Mouse (Mus musculus) neural tube, embryonic 12.5 days (tissue): ENCODE measurements at regions not wholly inside any gene's neighbourhood (a gene's known extent, or its start where the extent isn't known, plus 50 kb on each side); places are given as distances from the start of the nearest gene placed in this dataset.

Experiments used
- ATAC-seq: fragments of 200-750 bp; cut with Nextera tagmentation; 2 replicates; pipeline ENCODE4 v1.8.0; 2017; ENCODE audit warnings: low read depth, mild to moderate bottlenecking, moderate TSS enrichment, moderate library complexity; ENCODE audit not compliant: low FRiP score
- H3K27ac ChIP-seq: fragments of 300-500 bp; sonication (generic); 2 replicates; pipeline ENCODE4 v1.5.1; 2016
- H3K27me3 ChIP-seq: fragments of 300-500 bp; sonication (generic); replicated peaks from 2 replicates; pipeline ENCODE4 v1.6.1; 2016; ENCODE audit warnings: mild to moderate bottlenecking
- H3K36me3 ChIP-seq: fragments of 300-500 bp; sonication (generic); 2 replicates; pipeline ENCODE4 v1.6.1; 2016; ENCODE audit warnings: mild to moderate bottlenecking
- H3K4me1 ChIP-seq: fragments of 300-500 bp; sonication (generic); 2 replicates; pipeline ENCODE4 v1.6.1; 2016
- H3K4me2 ChIP-seq: fragments of 300-500 bp; sonication (generic); replicated peaks from 2 replicates; pipeline ENCODE4 v1.6.1; 2016; ENCODE audit warnings: mild to moderate bottlenecking
- H3K4me3 ChIP-seq: fragments of 300-500 bp; sonication (generic); 2 replicates; pipeline ENCODE4 v1.5.1; 2016
- H3K9ac ChIP-seq: fragments of 300-500 bp; sonication (generic); 2 replicates; pipeline ENCODE4 v1.6.1; 2016; ENCODE audit warnings: mild to moderate bottlenecking
- H3K9me3 ChIP-seq: fragments of 300-500 bp; sonication (generic); 2 replicates; pipeline ENCODE4 v1.6.1; 2016; ENCODE audit warnings: mild to moderate bottlenecking
- WGBS: fragments of 180-500 bp; shearing (Covaris S2); methylation state at CpG from one replicate; pipeline ENCODE4 v1.1.7; 2016; 5-methylcytosine and 5-hydroxymethylcytosine counted together

GRCm38 (mm10) chr19:28205691-28206090 lies 194.7 kb upstream of the Rfx3 start:
- H3K4me3 ChIP-seq, result no peak overlapping the region
- WGBS, result 88% methylated on average over 4 of the region's 4 CpGs
- no peak overlapping the region for H3K27ac ChIP-seq
- no peaks in the 10 kb centered on the region for H3K9me3 ChIP-seq
- no peaks in the 10 kb centered on the region for H3K27me3 ChIP-seq
- H3K4me2 ChIP-seq, result no peak overlapping the region
- no peaks in the 10 kb centered on the region for H3K4me1 ChIP-seq
- H3K36me3 ChIP-seq, result no peaks in the 10 kb centered on the region
- H3K9ac ChIP-seq, result no peak overlapping the region
- ATAC-seq, result no peak

- ATAC-seq, result no peak
- Histone ChIP-seq H3K4me1 (no peaks in the 10 kb centered on the region), H3K36me3 (no peaks in the 10 kb centered on the region), H3K4me3 (no peak overlapping the region), H3K27me3 (no peaks in the 10 kb centered on the region), H3K9ac (no peak overlapping the region), H3K4me2 (no peak overlapping the region), H3K9me3 (no peaks in the 10 kb centered on the region), H3K27ac (no peak overlapping the region)
- 78% methylated on average over 3 of the region's 3 CpGs for WGBS
Observed at GRCm38 (mm10) chr19:28203719-28204118, 192.8 kb upstream of the Rfx3 start.

DNA sequence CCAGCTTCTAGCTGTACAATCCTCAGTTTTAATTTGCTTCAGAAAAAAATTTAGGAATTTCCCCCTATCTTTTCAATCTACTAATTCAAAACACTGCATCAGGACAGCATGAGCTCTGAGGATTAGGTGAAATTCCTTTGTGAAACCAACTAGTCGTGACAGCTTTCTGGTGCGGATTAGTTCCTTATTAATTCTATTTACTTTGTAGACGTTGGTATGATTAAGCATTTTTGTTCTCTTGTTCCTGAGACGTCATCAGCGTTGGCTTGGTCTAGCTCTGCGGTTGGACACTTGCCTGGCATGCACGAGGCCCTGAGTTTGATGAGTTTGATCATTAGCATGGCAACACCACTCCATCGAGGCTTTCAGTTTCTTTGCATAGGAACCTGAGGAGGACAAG lies 188.4 kb upstream of the Rfx3 start:
- ATAC-seq, result no peak
- Histone ChIP-seq H3K36me3 (no peaks in the 10 kb centered on the region), H3K9me3 (0 out of 2 replicates have a peak, but pooled peaks cover 4% of the 10 kb centered on the region), H3K9ac (no peak overlapping the region), H3K27ac (no peak overlapping the region), H3K4me1 (no peaks in the 10 kb centered on the region), H3K4me2 (no peak overlapping the region), H3K27me3 (no peaks in the 10 kb centered on the region), H3K4me3 (no peak overlapping the region)
- WGBS, result 86% methylated on average over 8 of the region's 8 CpGs

GRCm38 (mm10) chr19:28196881-28197280 lies 185.9 kb upstream of the Rfx3 start:
- Histone ChIP-seq H3K4me1 (no peaks in the 10 kb centered on the region), H3K9me3 (0 out of 2 replicates have a peak, but pooled peaks cover 4% of the 10 kb centered on the region), H3K27ac (no peak overlapping the region), H3K36me3 (no peaks in the 10 kb centered on the region), H3K4me2 (no peak overlapping the region), H3K4me3 (no peak overlapping the region), H3K9ac (no peak overlapping the region), H3K27me3 (no peaks in the 10 kb centered on the region)
- no peak for ATAC-seq
- 97% methylated on average over 5 of the region's 5 CpGs for WGBS

DNA sequence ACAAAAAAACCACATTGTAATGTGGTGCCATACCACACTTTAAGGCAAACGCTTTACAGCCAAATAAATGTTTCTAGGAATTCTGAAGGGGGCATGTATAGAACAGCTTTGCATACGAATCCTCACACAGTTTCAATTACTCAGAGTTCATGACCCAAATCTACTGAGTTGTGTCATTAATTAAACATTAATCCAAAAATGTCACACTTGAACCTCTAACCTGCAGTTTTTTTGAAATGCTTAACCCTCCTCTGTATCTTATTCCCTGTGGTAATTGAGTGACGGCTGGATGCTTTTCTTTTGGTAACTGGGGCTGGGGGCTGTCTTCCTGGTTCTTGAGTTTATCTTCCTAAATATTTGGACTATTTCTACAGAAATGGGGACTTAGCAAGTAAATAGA lies 181.3 kb upstream of the Rfx3 start:
- Histone ChIP-seq H3K4me3 (no peak overlapping the region), H3K4me2 (no peak overlapping the region), H3K9me3 (0 out of 2 replicates have a peak, but pooled peaks cover 4% of the 10 kb centered on the region), H3K36me3 (no peaks in the 10 kb centered on the region), H3K9ac (no peak overlapping the region), H3K4me1 (no peaks in the 10 kb centered on the region), H3K27ac (no peak overlapping the region), H3K27me3 (no peaks in the 10 kb centered on the region)
- WGBS, result 61% methylated on average over 3 of the region's 3 CpGs
- ATAC-seq, result no peak

DNA sequence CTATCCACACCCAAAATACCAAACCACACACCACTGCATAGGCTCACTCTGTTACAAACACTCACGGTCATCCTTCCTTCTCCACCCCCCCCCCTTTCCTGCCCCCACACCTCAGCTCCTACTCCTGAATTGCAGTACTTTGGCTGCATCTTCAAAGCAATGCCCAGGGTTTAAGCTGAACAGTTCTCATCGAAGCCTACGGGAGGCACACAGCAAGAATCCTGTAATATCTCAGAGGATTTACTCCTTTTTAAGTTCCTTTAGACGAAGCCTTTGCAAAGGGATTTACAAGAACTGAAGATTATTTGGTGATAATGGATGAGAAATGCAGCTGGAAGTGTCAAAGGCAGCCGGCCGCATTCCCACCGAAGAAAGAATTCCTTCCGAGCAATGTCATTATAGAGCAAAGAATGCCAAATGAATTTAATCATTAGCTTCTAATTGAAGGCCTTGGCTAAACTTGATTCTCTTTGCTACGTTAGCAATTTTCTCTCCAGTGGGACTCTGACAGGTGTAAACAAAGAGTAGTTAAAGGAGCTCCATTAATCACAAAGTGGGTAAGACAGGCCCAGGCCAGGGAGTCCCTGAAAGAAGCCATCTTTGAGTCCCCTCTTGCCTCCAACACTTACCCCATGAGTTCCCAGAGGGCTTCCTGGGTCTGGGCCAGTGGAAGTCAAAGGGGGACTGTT lies 180.6 kb upstream of the Rfx3 start:
- peak; percentile 48; the same call in 1 of the 2 replicates for ATAC-seq
- Histone ChIP-seq H3K27ac (no peak overlapping the region), H3K9me3 (no peaks in the 10 kb centered on the region), H3K4me3 (no peak overlapping the region), H3K36me3 (no peaks in the 10 kb centered on the region), H3K9ac (no peak overlapping the region), H3K4me2 (no peak overlapping the region), H3K4me1 (no peaks in the 10 kb centered on the region), H3K27me3 (no peaks in the 10 kb centered on the region)
- 19% methylated on average over 9 of the region's 9 CpGs for WGBS

- Histone ChIP-seq H3K36me3 (no peaks in the 10 kb centered on the region), H3K9ac (no peak overlapping the region), H3K9me3 (no peaks in the 10 kb centered on the region), H3K4me2 (no peak overlapping the region), H3K4me1 (no peaks in the 10 kb centered on the region), H3K4me3 (no peak overlapping the region), H3K27me3 (no peaks in the 10 kb centered on the region), H3K27ac (no peak overlapping the region)
- ATAC-seq, result no peak
- WGBS, result 87% methylated on average over 10 of the region's 10 CpGs
Observed at GRCm38 (mm10) chr19:28190250-28190649, 179.3 kb upstream of the Rfx3 start.

DNA sequence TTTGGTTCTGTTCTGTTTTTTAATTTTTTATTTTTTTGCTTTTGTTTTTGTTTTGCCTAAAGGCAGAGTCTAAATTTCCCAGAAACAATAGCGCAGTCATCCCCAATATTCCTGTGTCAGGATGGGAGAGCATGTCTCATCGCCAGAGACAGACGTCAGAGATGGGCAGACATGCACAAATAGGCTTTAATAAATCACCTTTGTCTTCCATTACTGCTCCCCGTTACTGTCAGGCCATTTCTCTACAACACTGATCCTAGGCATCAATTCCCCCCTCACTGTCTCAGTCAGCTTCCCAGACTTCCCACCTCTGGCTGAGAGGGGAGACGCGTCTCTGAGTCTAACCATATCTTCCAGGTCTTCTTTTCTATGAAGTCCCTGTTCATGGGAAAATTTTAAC lies 177.4 kb upstream of the Rfx3 start:
- H3K9ac ChIP-seq, result no peak overlapping the region
- H3K9me3 ChIP-seq, result no peaks in the 10 kb centered on the region
- no peaks in the 10 kb centered on the region for H3K4me1 ChIP-seq
- H3K36me3 ChIP-seq, result no peaks in the 10 kb centered on the region
- no peak overlapping the region for H3K4me2 ChIP-seq
- WGBS, result 78% methylated on average over 6 of the region's 6 CpGs
- H3K4me3 ChIP-seq, result no peak overlapping the region
- H3K27ac ChIP-seq, result no peak overlapping the region
- ATAC-seq, result no peak
- H3K27me3 ChIP-seq, result no peaks in the 10 kb centered on the region

DNA sequence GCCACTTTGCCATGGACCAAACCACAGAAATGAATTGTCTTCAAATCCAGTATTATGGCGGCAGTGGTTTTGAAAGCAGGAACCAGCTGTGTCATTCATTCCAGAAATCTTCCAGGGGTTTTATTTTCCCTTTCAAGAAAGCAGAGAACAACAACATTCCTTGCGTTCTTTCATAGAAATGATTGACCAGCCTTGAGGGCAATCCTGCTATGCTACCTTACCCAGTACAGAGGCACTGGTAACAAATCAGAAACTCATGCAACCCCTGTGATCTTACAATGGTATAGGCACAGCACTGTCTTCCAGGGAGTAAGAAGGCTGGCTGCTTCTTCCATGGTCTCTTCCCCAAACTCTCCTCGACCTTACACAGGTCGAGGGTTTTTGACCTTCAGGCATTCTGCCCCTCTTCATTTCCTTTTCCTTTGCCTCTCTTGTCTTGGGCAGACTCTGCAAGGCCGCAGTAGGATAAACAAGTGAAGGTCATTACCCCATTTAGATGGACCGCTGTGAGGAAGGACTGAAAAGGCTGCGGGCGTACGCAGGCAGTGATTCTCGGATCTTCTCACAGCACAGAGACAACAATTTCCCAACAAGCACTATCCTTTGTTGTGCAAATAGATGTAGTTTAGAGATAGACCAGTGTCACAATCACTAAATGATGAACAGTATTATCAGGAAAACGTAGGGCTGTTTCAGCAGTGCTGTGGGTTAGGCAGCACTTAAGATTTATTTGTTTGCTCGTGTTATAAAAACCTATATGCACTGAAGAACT lies 171.6 kb upstream of the Rfx3 start:
- H3K4me3 ChIP-seq, result no peak overlapping the region

DNA sequence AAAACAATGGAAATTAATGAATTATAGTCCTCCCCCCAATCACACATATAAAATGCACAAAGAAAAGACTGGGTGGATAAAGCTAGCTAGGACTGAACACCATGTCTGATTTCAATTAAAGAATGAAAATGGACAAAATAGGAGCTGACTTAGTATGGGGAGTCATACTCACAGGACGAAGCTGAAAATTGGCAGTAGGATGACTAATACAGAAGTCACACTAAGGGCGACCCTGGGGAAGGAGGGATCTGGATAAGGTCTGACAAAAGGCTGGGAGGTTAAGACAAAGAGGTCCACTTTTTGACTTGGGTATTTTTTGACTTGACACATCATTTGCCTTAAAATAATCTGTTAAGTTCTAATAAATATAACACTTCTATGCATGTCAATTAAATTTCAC lies 170.2 kb upstream of the Rfx3 start:
- H3K9ac ChIP-seq, result no peak overlapping the region
- no peaks in the 10 kb centered on the region for H3K4me1 ChIP-seq
- H3K4me3 ChIP-seq, result no peak overlapping the region
- no peak overlapping the region for H3K27ac ChIP-seq
- ATAC-seq, result no peak
- H3K27me3 ChIP-seq, result no peaks in the 10 kb centered on the region
- no peaks in the 10 kb centered on the region for H3K36me3 ChIP-seq
- H3K9me3 ChIP-seq, result no peaks in the 10 kb centered on the region
- WGBS, result 81% methylated on average over 2 of the region's 2 CpGs
- no peak overlapping the region for H3K4me2 ChIP-seq

More for the DNA sequence above, 171.6 kb upstream of the Rfx3 start:
- ATAC-seq, result no peak
- 79% methylated on average over 12 of the region's 12 CpGs for WGBS
- Histone ChIP-seq H3K36me3 (no peaks in the 10 kb centered on the region), H3K4me1 (no peaks in the 10 kb centered on the region), H3K27ac (no peak overlapping the region), H3K27me3 (no peaks in the 10 kb centered on the region), H3K4me2 (no peak overlapping the region), H3K9ac (no peak overlapping the region), H3K9me3 (no peaks in the 10 kb centered on the region)

DNA sequence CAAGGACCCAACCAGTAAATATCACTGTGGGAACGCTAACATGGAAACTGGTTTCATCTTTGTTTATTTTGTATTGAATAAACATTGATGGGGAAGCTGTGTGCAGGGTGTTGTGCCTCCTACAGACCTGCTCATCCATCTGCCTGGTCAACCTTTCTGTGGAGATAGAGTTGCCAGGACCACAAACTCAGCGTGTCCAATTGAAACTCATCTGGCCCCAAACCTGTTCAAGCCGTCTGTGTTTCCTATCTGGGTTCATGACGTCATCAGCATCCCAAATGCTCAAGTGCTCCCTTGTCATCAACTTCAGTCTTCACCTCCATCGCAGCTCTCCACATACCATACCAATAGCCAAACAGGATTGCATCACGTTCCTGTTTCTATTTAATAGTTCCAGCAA lies 167.1 kb upstream of the Rfx3 start:
- H3K4me3 ChIP-seq, result no peak overlapping the region
- WGBS, result 90% methylated on average over 6 of the region's 6 CpGs
- H3K36me3 ChIP-seq, result no peaks in the 10 kb centered on the region
- H3K27me3 ChIP-seq, result no peaks in the 10 kb centered on the region
- H3K9ac ChIP-seq, result no peak overlapping the region
- no peaks in the 10 kb centered on the region for H3K4me1 ChIP-seq
- no peak overlapping the region for H3K27ac ChIP-seq
- H3K9me3 ChIP-seq, result no peaks in the 10 kb centered on the region
- no peak for ATAC-seq
- no peak overlapping the region for H3K4me2 ChIP-seq

DNA sequence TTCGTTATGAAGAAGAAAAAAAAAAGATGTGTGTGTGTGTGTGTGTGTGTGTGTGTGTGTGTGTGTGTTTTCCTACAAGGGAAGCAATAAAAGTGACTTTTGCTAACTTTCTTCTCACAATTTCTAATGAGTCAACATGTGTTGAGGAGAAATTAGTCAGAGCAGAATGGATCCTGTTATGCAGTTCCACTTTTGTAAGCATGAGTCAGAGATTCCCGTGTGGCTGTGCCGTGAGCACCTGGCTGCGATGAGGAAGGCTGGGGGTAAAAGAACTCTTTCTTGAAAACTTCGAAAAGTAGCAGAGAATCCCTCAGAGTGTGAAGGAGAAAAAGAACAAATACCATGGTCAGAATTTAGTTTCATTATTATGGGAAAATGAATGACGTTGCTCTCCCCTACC lies 165.9 kb upstream of the Rfx3 start:
- Histone ChIP-seq H3K4me3 (no peak overlapping the region), H3K4me1 (no peaks in the 10 kb centered on the region), H3K36me3 (no peaks in the 10 kb centered on the region), H3K9me3 (no peaks in the 10 kb centered on the region), H3K9ac (no peak overlapping the region), H3K27me3 (no peaks in the 10 kb centered on the region), H3K4me2 (no peak overlapping the region), H3K27ac (no peak overlapping the region)
- WGBS, result 89% methylated on average over 6 of the region's 6 CpGs
- ATAC-seq, result no peak
